Mouse (Mus musculus): ENCODE data around the gene Itga9. TPM values are rescaled to one million over a fixed set of nuclear protein-coding genes. Genes with fewer than 3 reads are reported as not detected.

Gene Itga9
- total RNA-seq, 4 experiments from 2014 or later, result 24.9 to 42.6 (median 36.7) TPM

GRCm38 (mm10) chr9:118944388-118944787, 337.9 kb downstream of the Itga9 start:
- DNase-seq (ENCODE audit: low spot score), result no peak

DNA sequence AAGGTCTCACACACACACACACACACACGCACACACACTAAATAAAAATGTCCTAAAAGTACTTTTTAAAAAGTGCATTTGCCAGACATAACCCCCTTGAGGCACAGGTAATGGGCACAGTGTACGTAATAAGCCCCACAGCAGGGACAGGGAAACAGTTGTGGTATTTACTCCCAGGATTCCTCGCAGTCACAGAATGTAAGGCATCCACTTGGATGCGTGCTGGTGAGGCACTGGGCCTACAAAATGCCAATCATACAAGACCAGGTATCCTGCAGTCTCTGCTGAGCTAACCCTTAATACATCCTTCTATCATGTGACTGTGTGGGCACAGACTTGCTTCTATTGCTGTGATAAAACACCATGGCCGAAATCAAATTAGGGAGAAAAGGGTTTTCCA, 342.0 kb downstream of the Itga9 start:
- no peak for DNase-seq (ENCODE audit: low spot score)

GRCm38 (mm10) chr9:118949124-118949523, 342.6 kb downstream of the Itga9 start:
- DNase-seq (ENCODE audit: low spot score), result no peak

GRCm38 (mm10) chr9:118949654-118950053, 343.2 kb downstream of the Itga9 start:
- no peak for DNase-seq (ENCODE audit: low spot score)

- no peak for DNase-seq (ENCODE audit: low spot score)
These were observed 343.6 kb downstream of the Itga9 start for GRCm38 (mm10) chr9:118950061-118950460.

Other genes with a start within 250 kb of the Itga9 start
- under 1 TPM in 1 of 4 experiments, not detected in 3; 0.06 TPM for gene Eomes, start 128.5 kb upstream of the Itga9 start, total RNA-seq (2022)
- gene Golga4, start 100.4 kb upstream of the Itga9 start, total RNA-seq (2022), result 100 to 1,000 TPM; 361 to 439 (median 426) TPM

Data from heart, adult 8-10 months (tissue).